Mouse (Mus musculus) forebrain, embryonic 14.5 days (tissue): ENCODE measurements around the gene Pcdh9. TPM values are rescaled to one million over a fixed set of nuclear protein-coding genes. Genes with fewer than 3 reads are reported as not detected.
"Not testable (repeated sequence)": the region's sequence is repeated elsewhere in the genome, so short reads cannot be mapped to it uniquely, and the experiment has no call there.

Experiments used
- ATAC-seq: fragments of 200-750 bp; cut with Nextera tagmentation; 2 replicates; pipeline ENCODE4 v1.8.0; 2017; ENCODE audit warnings: mild to moderate bottlenecking, moderate library complexity
- DNase-seq: peaks from one replicate; pipeline ENCODE4 v3.0.0-alpha.2; 2015; ENCODE audit warnings: low spot score
- H3K27ac ChIP-seq: fragments of 300-500 bp; sonication (generic); 2 replicates; pipeline ENCODE4 v1.5.1; 2014; ENCODE audit warnings: low read depth, mild to moderate bottlenecking, control low read depth, low read length, moderate library complexity
- H3K27me3 ChIP-seq: fragments of 300-500 bp; sonication (generic); replicated peaks from 2 replicates; pipeline ENCODE4 v1.6.1; 2014; ENCODE audit warnings: low read length, control low read depth, mixed read lengths; ENCODE audit not compliant: control insufficient read depth, insufficient read depth
- H3K36me3 ChIP-seq: fragments of 300-500 bp; sonication (generic); 2 replicates; pipeline ENCODE4 v1.6.1; 2014; ENCODE audit warnings: low read length, control low read depth; ENCODE audit not compliant: control insufficient read depth, insufficient read depth
- H3K4me1 ChIP-seq: fragments of 300-500 bp; sonication (generic); 2 replicates; pipeline ENCODE4 v1.6.1; 2014; ENCODE audit warnings: antibody characterized with exemption, low read length, control low read depth; ENCODE audit not compliant: control insufficient read depth, insufficient read depth
- H3K4me2 ChIP-seq: fragments of 300-500 bp; sonication (generic); 2 replicates; pipeline ENCODE4 v1.6.1; 2014; ENCODE audit warnings: mild to moderate bottlenecking, control low read depth, low read length
- H3K4me3 ChIP-seq: fragments of 300-500 bp; sonication (generic); 2 replicates; pipeline ENCODE4 v1.5.1; 2014; ENCODE audit warnings: low read depth, low read length, control low read depth
- H3K9ac ChIP-seq: fragments of 300-500 bp; sonication (generic); 2 replicates; pipeline ENCODE4 v1.6.1; 2014; ENCODE audit warnings: mild to moderate bottlenecking, low read length, control low read depth, moderate library complexity
- H3K9me3 ChIP-seq: fragments of 300-500 bp; sonication (generic); replicated peaks from 2 replicates; pipeline ENCODE4 v1.6.1; 2016; ENCODE audit warnings: low read length, control low read depth, mixed read lengths; ENCODE audit not compliant: control insufficient read depth
- WGBS: fragments of 180-500 bp; shearing (Covaris S2); extraction: QIAGEN DNeasy Blood & Tissue Kit; methylation state at CpG from one replicate; pipeline ENCODE4 v1.1.7; 2014; 5-methylcytosine and 5-hydroxymethylcytosine counted together
- polyA plus RNA-seq: library from polyadenylated mRNA; unstranded; fragments of >200 nt; fragmentation: Nextera tagmentation; extraction: Ambion mirVana; gene quantifications from 2 replicates; pipeline ENCODE4 v1.2.1, GENCODE M21; 2014

The Pcdh9 gene
- polyA plus RNA-seq, 1 experiment from 2014 or later = 52.3 TPM

DNA sequence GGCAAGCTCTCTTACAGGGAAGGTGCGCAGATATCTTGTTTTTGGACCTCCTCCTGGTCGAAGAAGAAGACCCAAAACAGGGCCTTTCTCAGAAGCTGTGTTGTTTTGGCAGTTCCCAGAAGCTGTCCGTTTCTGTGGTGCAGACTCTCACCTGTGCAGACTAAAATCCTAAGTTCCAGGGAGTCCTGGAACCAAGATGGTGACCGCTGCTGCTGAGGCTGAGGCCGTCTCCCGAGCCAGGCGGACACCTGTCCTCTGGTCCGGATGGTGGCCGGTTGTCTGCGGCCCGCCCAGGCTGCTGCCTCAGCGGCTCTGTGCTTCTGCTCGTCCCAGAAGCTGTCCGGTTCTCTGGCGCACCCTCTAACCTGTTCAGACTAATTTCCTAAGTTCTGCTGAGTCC is 675.6 kb downstream of the Pcdh9 start:
- H3K4me2 ChIP-seq, H3K9me3 ChIP-seq, H3K9ac ChIP-seq, H3K4me1 ChIP-seq, H3K27ac ChIP-seq, H3K36me3 ChIP-seq, ATAC-seq, DNase-seq, H3K4me3 ChIP-seq, H3K27me3 ChIP-seq: not testable (repeated sequence)
- 97% methylated on average over 5 of the region's 15 CpGs for WGBS

DNA sequence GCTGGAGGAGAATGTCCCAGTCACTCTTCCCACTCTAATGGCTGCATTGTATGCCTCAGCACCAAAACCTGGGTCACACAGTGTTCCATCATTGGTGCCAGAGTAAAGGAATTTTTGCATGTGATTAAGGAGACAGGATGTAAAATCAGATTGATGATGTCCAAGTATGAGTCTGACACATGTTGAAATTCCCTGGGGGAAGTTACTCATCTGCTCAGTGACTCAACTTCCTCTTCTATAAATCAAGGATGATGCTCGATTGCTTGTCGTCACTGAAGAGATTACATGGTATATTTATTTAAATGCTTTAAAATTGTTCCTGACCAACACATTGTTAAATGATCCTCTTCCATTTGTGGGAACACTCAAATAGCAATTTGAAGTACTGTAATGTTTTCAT is 690.7 kb downstream of the Pcdh9 start:
- H3K9ac ChIP-seq = no peak overlapping the region
- no peaks in the 10 kb centered on the region for H3K36me3 ChIP-seq
- no peaks in the 10 kb centered on the region for H3K4me1 ChIP-seq
- DNase-seq = no peak
- no peak overlapping the region for H3K27ac ChIP-seq
- WGBS = 94% methylated on average over 2 of the region's 2 CpGs
- H3K9me3 ChIP-seq = no peaks in the 10 kb centered on the region
- H3K27me3 ChIP-seq = no peaks in the 10 kb centered on the region
- ATAC-seq = no peak
- H3K4me2 ChIP-seq = no peak overlapping the region
- H3K4me3 ChIP-seq = no peak overlapping the region

DNA sequence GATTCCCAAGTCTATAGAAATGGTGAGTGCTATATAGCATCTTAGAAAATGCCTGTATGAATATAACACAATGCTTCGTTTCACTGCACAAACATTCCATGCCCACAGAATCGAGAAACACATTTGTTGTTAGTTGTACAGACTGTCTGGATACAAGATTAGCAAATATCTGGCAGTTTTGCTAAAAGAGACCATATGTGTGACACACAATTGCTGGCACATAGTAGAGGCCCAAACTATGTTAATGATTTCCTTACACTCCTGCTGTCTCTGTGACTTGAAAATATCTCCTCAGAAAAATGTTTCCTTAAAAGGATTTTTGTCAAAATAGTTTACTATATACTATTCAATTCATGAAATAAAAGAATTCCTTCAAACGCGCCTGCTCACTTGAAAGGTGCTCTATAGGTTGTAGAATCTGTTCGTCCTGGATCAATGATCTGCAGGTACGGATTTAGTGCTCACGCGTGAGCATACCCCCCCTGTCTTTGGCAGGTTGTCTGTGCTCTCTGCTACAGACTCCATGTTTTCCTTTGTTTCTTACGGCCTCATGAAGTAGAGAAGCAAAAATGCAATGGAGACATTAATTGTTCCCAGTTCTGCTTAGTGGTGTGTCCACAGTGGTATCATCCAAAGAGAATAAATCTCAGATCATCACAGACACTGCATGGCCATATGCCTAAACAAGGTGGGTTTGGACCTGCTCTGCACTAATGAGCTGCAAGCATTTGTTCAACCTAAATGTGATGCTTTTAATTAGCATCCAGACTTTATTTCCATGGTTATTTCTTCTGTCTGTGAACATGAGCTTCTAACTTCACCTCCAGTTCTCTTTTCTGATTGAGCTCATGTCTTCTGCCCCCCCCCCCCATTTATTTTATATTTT is 707.6 kb downstream of the Pcdh9 start:
- 66% methylated on average over 9 of the region's 9 CpGs for WGBS
- Histone ChIP-seq H3K36me3 (no peaks in the 10 kb centered on the region), H3K9ac (no peak overlapping the region), H3K27ac (no peak overlapping the region; the same call in 1 of the 2 replicates), H3K27me3 (no peaks in the 10 kb centered on the region), H3K4me3 (no peak overlapping the region), H3K4me2 (no peak overlapping the region), H3K9me3 (no peaks in the 10 kb centered on the region), H3K4me1 (no peaks in the 10 kb centered on the region)
- ATAC-seq = peak; percentile 90
- peak; percentile 79 for DNase-seq

DNA sequence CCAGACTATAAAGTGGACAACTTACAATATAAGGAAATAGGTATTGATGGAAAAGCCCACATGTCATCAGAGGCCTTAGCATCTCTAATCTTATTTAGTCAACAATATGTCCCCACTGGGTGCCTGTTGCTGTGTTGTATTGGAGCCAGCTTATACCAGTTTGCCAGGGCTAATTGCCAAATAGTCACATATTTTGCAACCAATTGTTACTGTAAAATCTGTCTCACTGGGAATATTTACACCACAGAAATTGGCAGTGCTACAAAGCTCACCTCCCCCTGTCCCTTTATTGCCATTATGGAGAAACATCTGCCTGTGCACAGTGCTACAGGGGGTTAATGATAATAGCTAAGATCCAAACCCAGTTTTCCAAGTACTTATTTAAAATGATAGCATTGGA is 721.3 kb downstream of the Pcdh9 start:
- peak; percentile 78 for DNase-seq
- Histone ChIP-seq H3K27ac (no peak overlapping the region), H3K4me3 (no peak overlapping the region), H3K36me3 (no peaks in the 10 kb centered on the region), H3K9me3 (no peaks in the 10 kb centered on the region), H3K4me2 (no peak overlapping the region), H3K9ac (no peak overlapping the region), H3K4me1 (no peaks in the 10 kb centered on the region), H3K27me3 (no peaks in the 10 kb centered on the region)
- ATAC-seq = peak; percentile 54; the same call in 1 of the 2 replicates

DNA sequence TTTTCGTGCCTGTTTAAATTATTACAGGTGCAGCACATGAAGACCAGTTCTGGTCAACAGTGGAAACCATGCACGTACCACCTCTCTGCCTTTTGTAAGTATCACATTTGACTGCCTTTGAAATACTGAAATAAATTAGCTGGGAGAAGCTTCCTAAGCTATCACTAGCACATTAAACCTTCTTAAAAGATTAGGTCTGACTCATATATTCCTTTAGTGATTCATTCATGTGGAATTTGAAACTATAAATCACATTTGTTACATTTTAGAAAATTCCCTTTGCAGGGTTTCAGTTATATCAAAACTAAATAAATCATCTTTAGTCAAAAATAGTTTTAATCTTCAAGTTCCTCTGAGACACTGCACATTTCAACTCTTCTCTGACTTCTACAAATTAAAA is 722.1 kb downstream of the Pcdh9 start:
- WGBS = 63% methylated on average over 2 of the region's 2 CpGs
- Histone ChIP-seq H3K27ac (no peak overlapping the region), H3K27me3 (no peaks in the 10 kb centered on the region), H3K4me1 (no peaks in the 10 kb centered on the region), H3K4me3 (no peak overlapping the region), H3K36me3 (no peaks in the 10 kb centered on the region), H3K9me3 (no peaks in the 10 kb centered on the region), H3K9ac (no peak overlapping the region), H3K4me2 (no peak overlapping the region)
- ATAC-seq (no peak), DNase-seq (no peak)

DNA sequence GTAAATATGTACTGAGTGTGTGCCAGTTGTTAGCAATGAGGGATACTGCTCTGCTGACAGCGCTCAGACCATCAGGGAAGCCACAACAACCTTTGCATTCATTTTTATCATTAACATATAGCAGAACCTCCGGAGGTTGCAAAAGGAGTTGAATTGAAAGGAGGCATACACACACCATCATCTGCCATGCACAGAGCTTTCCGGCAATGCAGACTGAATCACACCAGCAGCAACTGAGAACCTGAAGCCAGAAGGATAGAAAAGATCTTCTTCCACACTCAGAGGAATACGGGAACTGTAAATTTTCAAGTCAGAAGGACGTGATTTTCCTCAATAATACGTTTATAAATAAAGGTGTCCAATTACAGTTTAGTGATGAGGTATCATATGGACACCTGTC is 747.1 kb downstream of the Pcdh9 start:
- WGBS = 90% methylated on average over 6 of the region's 6 CpGs
- H3K4me3 ChIP-seq = no peak overlapping the region
- H3K4me2 ChIP-seq = no peak overlapping the region
- H3K9me3 ChIP-seq = no peaks in the 10 kb centered on the region
- DNase-seq = no peak
- H3K27me3 ChIP-seq = no peaks in the 10 kb centered on the region
- ATAC-seq = no peak
- no peaks in the 10 kb centered on the region for H3K4me1 ChIP-seq
- no peaks in the 10 kb centered on the region for H3K36me3 ChIP-seq
- no peak overlapping the region for H3K9ac ChIP-seq
- H3K27ac ChIP-seq = no peak overlapping the region

DNA sequence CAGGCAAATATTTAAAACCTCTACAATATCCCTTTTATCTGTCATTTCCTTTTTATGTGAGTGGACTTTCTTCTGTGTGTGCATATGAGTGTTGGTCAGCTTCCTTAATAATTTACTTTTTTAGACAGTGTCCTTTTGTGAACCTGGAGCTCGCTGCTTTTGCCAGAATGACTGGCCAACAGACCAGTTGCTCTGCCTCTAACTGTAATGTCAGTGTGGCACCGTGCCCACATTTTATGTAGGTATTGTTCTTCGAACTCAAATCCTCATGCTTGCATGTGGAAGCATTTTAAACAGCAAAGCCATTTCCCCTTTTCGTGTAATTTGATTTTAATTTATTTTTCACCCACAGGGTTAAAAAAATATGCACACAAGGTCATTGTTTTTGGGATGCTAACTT is 748.4 kb downstream of the Pcdh9 start:
- Histone ChIP-seq H3K27ac (no peak overlapping the region), H3K36me3 (no peaks in the 10 kb centered on the region), H3K27me3 (no peaks in the 10 kb centered on the region), H3K4me1 (no peaks in the 10 kb centered on the region), H3K4me2 (no peak overlapping the region), H3K9me3 (no peaks in the 10 kb centered on the region), H3K9ac (no peak overlapping the region), H3K4me3 (no peak overlapping the region)
- no peak for ATAC-seq
- 81% methylated on average over 4 of the region's 4 CpGs for WGBS
- DNase-seq = no peak

DNA sequence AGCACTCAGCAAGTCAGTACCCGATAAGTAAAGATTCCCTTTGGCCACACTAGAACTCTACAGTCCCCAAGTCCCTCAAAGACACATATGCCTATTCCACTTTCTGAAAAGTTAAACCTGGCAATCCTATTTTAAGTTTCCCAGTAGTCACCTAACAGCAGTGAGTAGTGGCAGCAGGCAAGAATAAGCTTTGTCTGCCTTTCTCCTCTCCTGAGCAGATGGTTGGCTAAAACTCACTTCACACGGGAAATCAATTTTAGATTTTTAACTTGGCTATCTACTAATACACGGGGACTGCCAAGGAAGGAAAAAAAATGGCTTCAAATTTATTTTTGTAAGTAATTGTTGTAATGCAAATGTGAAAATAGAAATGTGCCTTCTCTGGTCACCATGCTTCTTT is 763.5 kb downstream of the Pcdh9 start:
- H3K27ac ChIP-seq = no peak overlapping the region
- no peaks in the 10 kb centered on the region for H3K4me1 ChIP-seq
- no peak overlapping the region for H3K4me2 ChIP-seq
- no peaks in the 10 kb centered on the region for H3K9me3 ChIP-seq
- 91% methylated on average over 3 of the region's 3 CpGs for WGBS
- H3K36me3 ChIP-seq = no peaks in the 10 kb centered on the region
- ATAC-seq (no peak), DNase-seq (no peak)
- no peaks in the 10 kb centered on the region for H3K27me3 ChIP-seq
- no peak overlapping the region for H3K9ac ChIP-seq
- no peak overlapping the region for H3K4me3 ChIP-seq

DNA sequence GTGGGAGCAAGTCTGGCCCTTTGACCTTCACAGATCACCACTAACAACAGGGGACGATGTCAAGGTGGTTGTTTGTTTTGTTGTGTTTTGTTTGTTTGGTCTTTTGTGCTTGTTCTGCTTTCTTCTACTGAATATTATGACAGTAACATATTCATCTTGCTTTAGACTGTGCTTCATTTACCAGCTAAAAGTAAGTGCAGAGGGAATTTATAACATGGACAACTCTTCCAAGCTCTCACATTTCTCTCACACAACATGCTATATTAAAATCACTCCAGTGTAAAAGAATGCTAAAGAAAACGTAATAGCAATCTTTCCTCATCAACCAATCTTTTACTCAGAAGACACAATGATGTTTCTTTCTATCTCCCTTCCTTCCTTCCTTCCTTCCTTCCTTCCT is 787.7 kb downstream of the Pcdh9 start:
- no peaks in the 10 kb centered on the region for H3K4me1 ChIP-seq
- no peak overlapping the region for H3K4me2 ChIP-seq
- H3K9me3 ChIP-seq = no peaks in the 10 kb centered on the region
- no peak overlapping the region for H3K4me3 ChIP-seq
- WGBS = 62% methylated on average over 2 of the region's 2 CpGs
- ATAC-seq (no peak), DNase-seq (no peak)
- H3K27me3 ChIP-seq = no peaks in the 10 kb centered on the region
- H3K9ac ChIP-seq = no peak overlapping the region
- H3K27ac ChIP-seq = no peak overlapping the region
- no peaks in the 10 kb centered on the region for H3K36me3 ChIP-seq
